Mouse (Mus musculus): Measurements from ENCODE around the gene Gpr182. TPM values are rescaled to one million over a fixed set of nuclear protein-coding genes. Genes with fewer than 3 reads are reported as not detected.

The Gpr182 gene
- polyA plus RNA-seq, 1 experiment from 2014 or later = 2.6 TPM

GRCm38 (mm10) chr10:127739083-127739660, 12.4 kb downstream of the Gpr182 start, which contains the start of gene Zbtb39:
Gene Zbtb39, plus strand, starts transcription at chr10:127739538.
- peak; percentile 34 for TF ChIP-seq CTCF (IDR thresholded peaks at IDR 0.05; ENCODE audit: low read depth)
- H3K4me3 ChIP-seq (ENCODE audit: low read depth, low read length) = peak within 1 kb of the TSS; percentile 97
- H3K9ac ChIP-seq = peak within 1 kb of the TSS; percentile 96
- peaks cover 30% of the 10 kb centered on the region for H3K36me3 ChIP-seq (ENCODE audit: insufficient read depth)
- DNase-seq = peak; percentile 85
- no peaks in the 10 kb centered on the region for H3K27me3 ChIP-seq (ENCODE audit: insufficient read depth, low read length)
- WGBS = under 1% methylated on average over 41 of the region's 61 CpGs
- no peaks in the 10 kb centered on the region for H3K9me3 ChIP-seq (ENCODE audit: low read depth, low read length)
- peak; percentile 84 for ATAC-seq (ENCODE audit: insufficient read depth)
- H3K27ac ChIP-seq (ENCODE audit: low read depth) = peak within 1 kb of the TSS; percentile 83
- H3K4me2 ChIP-seq = peak within 1 kb of the TSS; percentile 88
- peaks cover 7% of the 10 kb centered on the region; the same call in 1 of the 2 replicates for H3K4me1 ChIP-seq (ENCODE audit: insufficient read depth)

- H3K36me3 ChIP-seq (ENCODE audit: insufficient read depth) = peaks cover 21% of the 10 kb centered on the region
- peaks cover 7% of the 10 kb centered on the region; the same call in 1 of the 2 replicates for H3K4me1 ChIP-seq (ENCODE audit: insufficient read depth)
- DNase-seq (peak; percentile 78), ATAC-seq (ENCODE audit: insufficient read depth) (no peak)
- WGBS = 34% methylated on average over 13 of the region's 13 CpGs
- H3K4me2 ChIP-seq = peak overlapping the region; percentile 88
- no peak overlapping the region for H3K27ac ChIP-seq (ENCODE audit: low read depth)
- no peak overlapping the region for H3K9ac ChIP-seq
- H3K9me3 ChIP-seq (ENCODE audit: low read depth, low read length) = no peaks in the 10 kb centered on the region
- no peaks in the 10 kb centered on the region for H3K27me3 ChIP-seq (ENCODE audit: insufficient read depth, low read length)
- peak; percentile 74 for TF ChIP-seq CTCF (IDR thresholded peaks at IDR 0.05; ENCODE audit: low read depth)
- H3K4me3 ChIP-seq (ENCODE audit: low read depth, low read length) = peak overlapping the region; percentile 97; the same call in 1 of the 2 replicates
These were observed 13.2 kb downstream of the Gpr182 start for GRCm38 (mm10) chr10:127738151-127738882.

GRCm38 (mm10) chr10:127737552-127737951, 14.0 kb downstream of the Gpr182 start:
- WGBS = 14% methylated on average over 2 of the region's 2 CpGs

GRCm38 (mm10) chr10:127736916-127737315, 14.6 kb downstream of the Gpr182 start:
- DNase-seq (no peak), ATAC-seq (ENCODE audit: insufficient read depth) (no peak)
- H3K4me3 ChIP-seq (ENCODE audit: low read depth, low read length) = no peak overlapping the region
- H3K27me3 ChIP-seq (ENCODE audit: insufficient read depth, low read length) = no peaks in the 10 kb centered on the region
- peaks cover 7% of the 10 kb centered on the region; the same call in 1 of the 2 replicates for H3K4me1 ChIP-seq (ENCODE audit: insufficient read depth)
- no peak overlapping the region for H3K9ac ChIP-seq
- H3K9me3 ChIP-seq (ENCODE audit: low read depth, low read length) = no peaks in the 10 kb centered on the region
- H3K36me3 ChIP-seq (ENCODE audit: insufficient read depth) = peaks cover 7% of the 10 kb centered on the region
- TF ChIP-seq CTCF (IDR thresholded peaks at IDR 0.05; ENCODE audit: low read depth) = no peak
- WGBS = 50% methylated on average over 4 of the region's 4 CpGs
- H3K27ac ChIP-seq (ENCODE audit: low read depth) = no peak overlapping the region
- no peak overlapping the region for H3K4me2 ChIP-seq

More at GRCm38 (mm10) chr10:127737552-127737951, 14.0 kb downstream of the Gpr182 start:
- TF ChIP-seq CTCF (IDR thresholded peaks at IDR 0.05; ENCODE audit: low read depth) = no peak
- Histone ChIP-seq H3K36me3 (ENCODE audit: insufficient read depth) (peaks cover 14% of the 10 kb centered on the region), H3K4me3 (ENCODE audit: low read depth, low read length) (no peak overlapping the region), H3K9ac (no peak overlapping the region), H3K4me1 (ENCODE audit: insufficient read depth) (peaks cover 7% of the 10 kb centered on the region; the same call in 1 of the 2 replicates), H3K27me3 (ENCODE audit: insufficient read depth, low read length) (no peaks in the 10 kb centered on the region), H3K4me2 (no peak overlapping the region), H3K9me3 (ENCODE audit: low read depth, low read length) (no peaks in the 10 kb centered on the region), H3K27ac (ENCODE audit: low read depth) (no peak overlapping the region)
- ATAC-seq (ENCODE audit: insufficient read depth) (no peak), DNase-seq (no peak)

GRCm38 (mm10) chr10:127736266-127736665, 15.3 kb downstream of the Gpr182 start:
- Histone ChIP-seq H3K27me3 (ENCODE audit: insufficient read depth, low read length) (no peaks in the 10 kb centered on the region), H3K4me2 (no peak overlapping the region), H3K4me3 (ENCODE audit: low read depth, low read length) (no peak overlapping the region), H3K27ac (ENCODE audit: low read depth) (no peak overlapping the region), H3K36me3 (ENCODE audit: insufficient read depth) (peaks cover under 1% of the 10 kb centered on the region; the same call in 1 of the 2 replicates), H3K4me1 (ENCODE audit: insufficient read depth) (peaks cover 7% of the 10 kb centered on the region; the same call in 1 of the 2 replicates), H3K9ac (no peak overlapping the region), H3K9me3 (ENCODE audit: low read depth, low read length) (no peaks in the 10 kb centered on the region)
- ATAC-seq (ENCODE audit: insufficient read depth) (no peak), DNase-seq (no peak)
- 76% methylated on average over 2 of the region's 2 CpGs for WGBS
- TF ChIP-seq CTCF (IDR thresholded peaks at IDR 0.05; ENCODE audit: low read depth) = no peak

GRCm38 (mm10) chr10:127734434-127734833, 17.1 kb downstream of the Gpr182 start:
- Histone ChIP-seq H3K9ac (no peak overlapping the region), H3K27ac (ENCODE audit: low read depth) (no peak overlapping the region), H3K4me2 (no peak overlapping the region), H3K9me3 (ENCODE audit: low read depth, low read length) (no peaks in the 10 kb centered on the region), H3K36me3 (ENCODE audit: insufficient read depth) (no peaks in the 10 kb centered on the region), H3K4me1 (ENCODE audit: insufficient read depth) (no peaks in the 10 kb centered on the region), H3K27me3 (ENCODE audit: insufficient read depth, low read length) (no peaks in the 10 kb centered on the region), H3K4me3 (ENCODE audit: low read depth, low read length) (no peak overlapping the region)
- TF ChIP-seq CTCF (IDR thresholded peaks at IDR 0.05; ENCODE audit: low read depth) = peak; percentile 70
- DNase-seq = peak; percentile 77
- ATAC-seq (ENCODE audit: insufficient read depth) = no peak
- 35% methylated on average over 5 of the region's 5 CpGs for WGBS

GRCm38 (mm10) chr10:127731397-127731796, 20.1 kb downstream of the Gpr182 start:
- Histone ChIP-seq H3K4me2 (no peak overlapping the region), H3K9me3 (ENCODE audit: low read depth, low read length) (no peaks in the 10 kb centered on the region), H3K36me3 (ENCODE audit: insufficient read depth) (no peaks in the 10 kb centered on the region), H3K4me3 (ENCODE audit: low read depth, low read length) (no peak overlapping the region), H3K4me1 (ENCODE audit: insufficient read depth) (no peaks in the 10 kb centered on the region), H3K9ac (no peak overlapping the region), H3K27ac (ENCODE audit: low read depth) (no peak overlapping the region), H3K27me3 (ENCODE audit: insufficient read depth, low read length) (no peaks in the 10 kb centered on the region)
- TF ChIP-seq CTCF (IDR thresholded peaks at IDR 0.05; ENCODE audit: low read depth) = no peak
- WGBS = 21% methylated on average over 5 of the region's 5 CpGs
- no peak for DNase-seq
- no peak for ATAC-seq (ENCODE audit: insufficient read depth)

Measured in lung, embryonic 14.5 days (tissue).